In genomic region chr1:97921886-97922285, GRCm38 (mm10) we compare ENCODE assay signal across 24 mouse cellular contexts.
DNase-seq lines count a peak whose midpoint lies in the region; ATAC-seq lines count a peak whose summit lies in the region.
"Had no signal": no experiment of that assay in that cellular context is flagged by ENCODE, and none has a peak within 500 bp of the region (broad histone marks: within the 10 kb centered on the region; RNA-seq: fewer than 3 reads in every experiment).

No protein-coding gene starts in this region.

- H3K27me3 ChIP-seq in forebrain, embryonic 16.5 days (replicated peaks; ENCODE audit: control insufficient read depth, insufficient read depth, low read length) = no peaks in the 10 kb centered on the region
- H3K27me3 ChIP-seq in forebrain, embryonic 15.5 days = no peaks in the 10 kb centered on the region
- H3K27me3 ChIP-seq in hindbrain, embryonic 11.5 days (ENCODE audit: control insufficient read depth, insufficient read depth, low read length) = no peaks in the 10 kb centered on the region
- H3K27me3 ChIP-seq in hindbrain, embryonic 10.5 days (ENCODE audit: insufficient read depth, poor library complexity, severe bottlenecking) = no peaks in the 10 kb centered on the region
- no peaks in the 10 kb centered on the region for H3K27me3 ChIP-seq in lung, embryonic 16.5 days (ENCODE audit: control insufficient read depth, insufficient read depth, low read depth, low read length)
- H3K27me3 ChIP-seq: forebrain, embryonic 12.5 days; hindbrain, embryonic 12.5 days; intestine, embryonic 15.5 days; kidney, embryonic 15.5 days; limb, embryonic 13.5 days; Patski had no signal

- H3K4me2 ChIP-seq in forebrain, embryonic 16.5 days (ENCODE audit: low read length) = no peak overlapping the region
- no peak overlapping the region for H3K4me2 ChIP-seq in forebrain, embryonic 15.5 days (replicated peaks)
- H3K4me2 ChIP-seq in hindbrain, embryonic 11.5 days (replicated peaks; ENCODE audit: low read depth, low read length) = no peak overlapping the region
- H3K4me2 ChIP-seq in lung, embryonic 16.5 days (ENCODE audit: low read depth, low read length) = no peak overlapping the region
- H3K4me2 ChIP-seq: forebrain, embryonic 12.5 days; hindbrain, embryonic 12.5 days; intestine, embryonic 15.5 days; kidney, embryonic 15.5 days; limb, embryonic 13.5 days had no signal

- no peak overlapping the region for H3K9ac ChIP-seq in forebrain, embryonic 16.5 days (replicated peaks; ENCODE audit: low read depth, low read length)
- no peak overlapping the region for H3K9ac ChIP-seq in forebrain, embryonic 15.5 days (replicated peaks)
- no peak overlapping the region for H3K9ac ChIP-seq in hindbrain, embryonic 11.5 days (ENCODE audit: low read depth, low read length)
- no peak overlapping the region for H3K9ac ChIP-seq in lung, embryonic 16.5 days (ENCODE audit: low read length)
- H3K9ac ChIP-seq: forebrain, embryonic 12.5 days; hindbrain, embryonic 12.5 days; intestine, embryonic 15.5 days; kidney, embryonic 15.5 days; limb, embryonic 13.5 days had no signal

- WGBS in forebrain, embryonic 16.5 days = 61% methylated on average over 1 of the region's 1 CpGs
- WGBS in forebrain, embryonic 15.5 days = 57% methylated on average over 1 of the region's 1 CpGs
- WGBS in hindbrain, embryonic 11.5 days = 77% methylated on average over 1 of the region's 1 CpGs
- 84% methylated on average over 1 of the region's 1 CpGs for WGBS in hindbrain, embryonic 10.5 days
- 36% methylated on average over 1 of the region's 1 CpGs for WGBS in lung, embryonic 16.5 days

- peak; percentile 28 for DNase-seq in hindbrain, embryonic 11.5 days (ENCODE audit: low spot score)
- DNase-seq in hindbrain, embryonic 10.5 days (ENCODE audit: low spot score) = no peak
- DNase-seq in lung, postnatal 4 days = no peak
- peak; percentile 32 for DNase-seq in forelimb bud, embryonic 11.5 days (ENCODE audit: low read depth, low spot score)
- no peak for DNase-seq in right cerebral cortex, postnatal 25 days
- DNase-seq: adrenal gland, postnatal 14 days; B cell, adult 2 months; cerebellum, adult 18-20 months; cerebellum, postnatal 36 days; midbrain, embryonic 14.5 days; retina, postnatal 1 day; thymus, postnatal 36 days had no signal

- no peaks in the 10 kb centered on the region for H3K9me3 ChIP-seq in forebrain, embryonic 16.5 days (ENCODE audit: control insufficient read depth, low read length)
- no peaks in the 10 kb centered on the region for H3K9me3 ChIP-seq in forebrain, embryonic 15.5 days
- H3K9me3 ChIP-seq in hindbrain, embryonic 11.5 days (ENCODE audit: control insufficient read depth, low read length) = no peaks in the 10 kb centered on the region
- no peaks in the 10 kb centered on the region for H3K9me3 ChIP-seq in hindbrain, embryonic 10.5 days
- no peaks in the 10 kb centered on the region for H3K9me3 ChIP-seq in lung, embryonic 16.5 days (ENCODE audit: control insufficient read depth, low read length)
- H3K9me3 ChIP-seq: forebrain, embryonic 12.5 days; hindbrain, embryonic 12.5 days; intestine, embryonic 15.5 days; kidney, embryonic 15.5 days; limb, embryonic 13.5 days had no signal

- H3K4me1 ChIP-seq in forebrain, embryonic 16.5 days (replicated peaks; ENCODE audit: control insufficient read depth, insufficient read depth, low read length) = peaks cover 6% of the 10 kb centered on the region
- H3K4me1 ChIP-seq in forebrain, embryonic 15.5 days = peaks cover 8% of the 10 kb centered on the region
- no peaks in the 10 kb centered on the region for H3K4me1 ChIP-seq in hindbrain, embryonic 11.5 days (replicated peaks; ENCODE audit: control insufficient read depth, insufficient read depth, low read length)
- peaks cover 6% of the 10 kb centered on the region; the same call in 1 of the 2 replicates for H3K4me1 ChIP-seq in hindbrain, embryonic 10.5 days (replicated peaks)
- peaks cover 16% of the 10 kb centered on the region for H3K4me1 ChIP-seq in lung, embryonic 16.5 days (replicated peaks; ENCODE audit: control insufficient read depth, insufficient read depth, low read length)

- H3K36me3 ChIP-seq in forebrain, embryonic 16.5 days (ENCODE audit: control insufficient read depth, insufficient read depth) = no peaks in the 10 kb centered on the region
- H3K36me3 ChIP-seq in forebrain, embryonic 15.5 days = no peaks in the 10 kb centered on the region
- no peaks in the 10 kb centered on the region for H3K36me3 ChIP-seq in hindbrain, embryonic 11.5 days (ENCODE audit: control insufficient read depth, insufficient read depth, low read length)
- H3K36me3 ChIP-seq in hindbrain, embryonic 10.5 days = no peaks in the 10 kb centered on the region
- H3K36me3 ChIP-seq in lung, embryonic 16.5 days (ENCODE audit: control insufficient read depth, insufficient read depth, low read length) = no peaks in the 10 kb centered on the region
- H3K36me3 ChIP-seq: forebrain, embryonic 12.5 days; hindbrain, embryonic 12.5 days; intestine, embryonic 15.5 days; kidney, embryonic 15.5 days; limb, embryonic 13.5 days had no signal

- no peak overlapping the region for H3K4me3 ChIP-seq in forebrain, embryonic 16.5 days (replicated peaks; ENCODE audit: low read length)
- no peak overlapping the region for H3K4me3 ChIP-seq in forebrain, embryonic 15.5 days
- no peak overlapping the region for H3K4me3 ChIP-seq in hindbrain, embryonic 11.5 days (ENCODE audit: low read depth, low read length)
- no peak overlapping the region for H3K4me3 ChIP-seq in hindbrain, embryonic 10.5 days
- no peak overlapping the region for H3K4me3 ChIP-seq in lung, embryonic 16.5 days (ENCODE audit: low read length)
- H3K4me3 ChIP-seq: forebrain, embryonic 12.5 days; hindbrain, embryonic 12.5 days; intestine, embryonic 15.5 days; kidney, embryonic 15.5 days; limb, embryonic 13.5 days; myocyte had no signal

- no peak overlapping the region for H3K27ac ChIP-seq in forebrain, embryonic 16.5 days (ENCODE audit: low read length)
- no peak overlapping the region for H3K27ac ChIP-seq in forebrain, embryonic 15.5 days (replicated peaks)
- H3K27ac ChIP-seq in hindbrain, embryonic 11.5 days (ENCODE audit: low read depth, low read length) = no peak overlapping the region
- H3K27ac ChIP-seq in hindbrain, embryonic 10.5 days = no peak overlapping the region
- H3K27ac ChIP-seq in lung, embryonic 16.5 days (ENCODE audit: low read length) = no peak overlapping the region
- H3K27ac ChIP-seq: forebrain, embryonic 12.5 days; hindbrain, embryonic 12.5 days; intestine, embryonic 15.5 days; kidney, embryonic 15.5 days; limb, embryonic 13.5 days; macrophage had no signal

- 0 out of 2 replicates have a peak, but pooled peaks have one; percentile 25 for ATAC-seq in forebrain, embryonic 16.5 days
- no peak for ATAC-seq in forebrain, embryonic 15.5 days (replicated peaks)
- ATAC-seq in hindbrain, embryonic 11.5 days (ENCODE audit: low FRiP score) = no peak
- 0 out of 2 replicates have a peak, but pooled peaks have one; percentile 26 for ATAC-seq in lung, embryonic 16.5 days (ENCODE audit: low read depth)
- ATAC-seq: activated CD4-positive, CD25-positive, alpha-beta regulatory T cell, adult 4 months; intestine, embryonic 15.5 days; Patski had no signal

Comparison
In these comparisons a context has a peak if more than half of its experiments do, and no peak if none do; other contexts are left out.
1. ATAC-seq: peak in forebrain, embryonic 16.5 days (single experiment) and lung, embryonic 16.5 days (single experiment); none in forebrain, embryonic 15.5 days (single experiment) and hindbrain, embryonic 11.5 days (single experiment).
2. DNase-seq: peak in hindbrain, embryonic 11.5 days (single experiment) and forelimb bud, embryonic 11.5 days (single experiment); none in hindbrain, embryonic 10.5 days (single experiment), lung, postnatal 4 days (0 of 2) and right cerebral cortex, postnatal 25 days (single experiment).